Mouse (Mus musculus): ENCODE measurements around the gene Anks1b. TPM values are rescaled to one million over a fixed set of nuclear protein-coding genes. Genes with fewer than 3 reads are reported as not detected.

The Anks1b gene
- polyA plus RNA-seq, 1 experiment: 1.9 TPM

DNA sequence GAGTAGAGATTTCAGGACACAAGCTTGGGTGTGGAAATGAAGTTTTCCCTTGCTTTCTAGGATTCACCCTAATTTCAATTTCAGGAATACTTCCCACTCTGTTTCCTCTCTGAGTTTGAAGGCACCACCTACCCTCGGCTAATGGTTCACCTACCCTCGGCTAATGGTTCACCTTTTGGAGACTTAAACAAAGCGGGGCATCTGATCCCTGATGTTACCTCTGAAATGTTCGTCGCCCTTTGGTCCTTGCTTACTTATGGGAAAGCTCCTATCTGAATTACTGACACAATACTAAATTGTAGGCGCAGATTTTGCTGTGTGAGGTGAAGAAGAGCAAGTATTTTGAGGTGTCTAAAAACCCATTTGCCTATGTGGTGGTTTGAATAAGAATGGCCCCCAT is 22.4 kb upstream of the Anks1b start:
- Histone ChIP-seq H3K27me3 (ENCODE audit: control insufficient read depth, insufficient read depth, low read length) (no peaks in the 10 kb centered on the region), H3K27ac (ENCODE audit: control insufficient read depth, insufficient read depth, low read depth, low read length) (no peak overlapping the region), H3K36me3 (ENCODE audit: control insufficient read depth, insufficient read depth, low read length) (no peaks in the 10 kb centered on the region), H3K4me1 (ENCODE audit: control insufficient read depth, insufficient read depth, low read length) (no peaks in the 10 kb centered on the region), H3K4me3 (ENCODE audit: control insufficient read depth, low read depth, low read length) (no peak overlapping the region)
- TF ChIP-seq CTCF (IDR thresholded peaks at IDR 0.05; ENCODE audit: control insufficient read depth, insufficient read depth, insufficient replicate concordance, low read depth, low read length) (no peak), POLR2A (IDR thresholded peaks at IDR 0.05; ENCODE audit: control insufficient read depth, low read depth, low read length) (no peak)

DNA sequence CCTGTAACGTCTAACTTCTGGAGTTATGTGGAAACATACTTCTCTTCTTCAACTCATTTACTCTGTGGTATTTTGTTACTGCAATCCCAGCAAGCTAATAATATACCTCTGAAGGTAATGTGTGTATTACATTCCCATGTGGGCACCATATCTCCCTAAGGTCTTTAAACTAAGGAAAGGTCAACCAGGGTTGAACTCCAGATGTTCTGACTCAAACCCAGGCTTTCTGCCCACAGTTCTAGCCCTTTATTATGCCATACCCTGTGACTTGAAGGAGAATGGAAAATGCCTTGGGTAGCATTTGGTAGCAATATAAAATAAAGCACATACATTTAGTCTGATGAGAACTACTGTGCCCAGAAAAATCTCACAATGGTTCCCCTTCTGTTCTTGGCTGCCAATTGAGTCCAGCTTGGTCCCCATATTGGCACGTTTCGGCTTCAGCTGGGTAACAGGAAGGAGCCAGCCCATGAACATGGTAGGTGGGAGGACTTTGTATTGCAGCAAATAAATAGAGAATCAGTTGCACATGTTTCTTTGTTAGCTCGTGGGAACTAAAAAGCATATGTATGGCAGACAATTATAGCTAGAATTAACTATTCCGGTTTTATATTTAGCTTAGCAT is 17.9 kb upstream of the Anks1b start:
- no peak overlapping the region for H3K4me3 ChIP-seq (ENCODE audit: control insufficient read depth, low read depth, low read length)
- no peak for TF ChIP-seq POLR2A (IDR thresholded peaks at IDR 0.05; ENCODE audit: control insufficient read depth, low read depth, low read length)
- no peak for TF ChIP-seq CTCF (IDR thresholded peaks at IDR 0.05; ENCODE audit: control insufficient read depth, insufficient read depth, insufficient replicate concordance, low read depth, low read length)
- H3K36me3 ChIP-seq (ENCODE audit: control insufficient read depth, insufficient read depth, low read length): no peaks in the 10 kb centered on the region
- H3K27ac ChIP-seq (ENCODE audit: control insufficient read depth, insufficient read depth, low read depth, low read length): no peak overlapping the region
- no peaks in the 10 kb centered on the region for H3K27me3 ChIP-seq (ENCODE audit: control insufficient read depth, insufficient read depth, low read length)
- no peaks in the 10 kb centered on the region for H3K4me1 ChIP-seq (ENCODE audit: control insufficient read depth, insufficient read depth, low read length)

- Histone ChIP-seq H3K36me3 (ENCODE audit: control insufficient read depth, insufficient read depth, low read length) (no peaks in the 10 kb centered on the region), H3K4me1 (ENCODE audit: control insufficient read depth, insufficient read depth, low read length) (no peaks in the 10 kb centered on the region), H3K27ac (ENCODE audit: control insufficient read depth, insufficient read depth, low read depth, low read length) (no peak overlapping the region), H3K4me3 (ENCODE audit: control insufficient read depth, low read depth, low read length) (no peak overlapping the region), H3K27me3 (ENCODE audit: control insufficient read depth, insufficient read depth, low read length) (no peaks in the 10 kb centered on the region)
- no peak for TF ChIP-seq POLR2A (IDR thresholded peaks at IDR 0.05; ENCODE audit: control insufficient read depth, low read depth, low read length)
- no peak for TF ChIP-seq CTCF (IDR thresholded peaks at IDR 0.05; ENCODE audit: control insufficient read depth, insufficient read depth, insufficient replicate concordance, low read depth, low read length)
These were observed 17.0 kb upstream of the Anks1b start for GRCm38 (mm10) chr10:89856286-89856685.

GRCm38 (mm10) chr10:89868211-89868610 is 5.1 kb upstream of the Anks1b start:
- Histone ChIP-seq H3K4me3 (ENCODE audit: control insufficient read depth, low read depth, low read length) (no peak overlapping the region), H3K27ac (ENCODE audit: control insufficient read depth, insufficient read depth, low read depth, low read length) (no peak overlapping the region), H3K27me3 (ENCODE audit: control insufficient read depth, insufficient read depth, low read length) (no peaks in the 10 kb centered on the region), H3K36me3 (ENCODE audit: control insufficient read depth, insufficient read depth, low read length) (no peaks in the 10 kb centered on the region), H3K4me1 (ENCODE audit: control insufficient read depth, insufficient read depth, low read length) (no peaks in the 10 kb centered on the region; the same call in 1 of the 2 replicates)
- TF ChIP-seq CTCF (IDR thresholded peaks at IDR 0.05; ENCODE audit: control insufficient read depth, insufficient read depth, insufficient replicate concordance, low read depth, low read length) (no peak), POLR2A (IDR thresholded peaks at IDR 0.05; ENCODE audit: control insufficient read depth, low read depth, low read length) (no peak)

DNA sequence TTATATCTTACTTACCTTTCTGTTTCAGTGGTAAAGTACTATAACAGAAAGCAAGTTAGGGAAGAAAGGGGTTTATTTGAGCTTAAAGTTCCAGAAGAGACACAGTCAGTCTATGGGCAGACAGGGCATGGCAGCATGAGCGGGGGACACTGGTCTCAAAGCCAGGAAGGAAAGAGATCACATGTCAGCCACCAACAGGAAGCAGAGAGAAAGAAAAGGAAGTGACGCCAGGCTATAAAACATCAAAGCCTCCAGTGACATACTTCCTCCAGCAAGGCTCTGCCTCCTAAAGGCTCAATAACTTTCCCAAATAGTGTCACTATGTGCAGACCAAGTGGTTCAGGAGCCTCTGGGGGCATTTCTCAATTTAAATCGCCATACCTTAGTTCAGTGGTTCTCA is 4.5 kb upstream of the Anks1b start:
- no peak for TF ChIP-seq POLR2A (IDR thresholded peaks at IDR 0.05; ENCODE audit: control insufficient read depth, low read depth, low read length)
- TF ChIP-seq CTCF (IDR thresholded peaks at IDR 0.05; ENCODE audit: control insufficient read depth, insufficient read depth, insufficient replicate concordance, low read depth, low read length): no peak
- Histone ChIP-seq H3K27ac (ENCODE audit: control insufficient read depth, insufficient read depth, low read depth, low read length) (no peak overlapping the region), H3K4me1 (ENCODE audit: control insufficient read depth, insufficient read depth, low read length) (no peaks in the 10 kb centered on the region; the same call in 1 of the 2 replicates), H3K4me3 (ENCODE audit: control insufficient read depth, low read depth, low read length) (no peak overlapping the region), H3K27me3 (ENCODE audit: control insufficient read depth, insufficient read depth, low read length) (no peaks in the 10 kb centered on the region), H3K36me3 (ENCODE audit: control insufficient read depth, insufficient read depth, low read length) (no peaks in the 10 kb centered on the region)

DNA sequence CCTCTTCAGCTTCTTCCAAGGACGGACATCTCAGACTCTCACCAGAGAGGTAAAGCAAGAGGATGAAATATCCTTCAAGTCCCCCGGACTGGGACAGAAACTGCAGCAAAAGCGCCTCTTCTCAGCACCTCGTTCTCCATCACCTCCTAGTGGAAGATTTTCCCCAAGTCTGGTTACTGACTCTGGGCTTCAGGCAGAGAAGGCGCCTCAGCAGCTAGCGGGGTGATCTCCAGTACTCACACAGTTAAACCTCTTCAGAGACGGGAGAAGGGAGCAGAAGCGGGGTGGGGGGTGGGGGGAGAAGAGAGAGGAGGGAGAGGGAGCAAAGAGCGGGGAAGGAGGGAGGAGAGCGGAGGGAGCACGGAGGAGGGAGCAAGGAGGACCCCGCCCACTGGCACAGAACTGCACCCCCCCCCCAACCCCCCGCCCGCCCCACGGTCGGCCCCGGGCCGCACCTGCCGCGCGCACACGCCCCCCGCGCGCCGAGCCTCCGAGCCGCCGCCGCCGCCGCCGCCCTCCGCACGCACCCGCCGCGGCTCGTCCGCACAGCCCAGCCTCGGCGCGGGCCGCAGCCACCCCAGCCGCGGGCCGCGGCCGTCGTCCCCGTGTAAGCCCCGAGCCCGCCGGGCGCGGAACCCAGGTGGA is 686 bp upstream of the Anks1b start:
- Histone ChIP-seq H3K27ac (ENCODE audit: control insufficient read depth, insufficient read depth, low read depth, low read length) (no peak overlapping the region), H3K4me3 (ENCODE audit: control insufficient read depth, low read depth, low read length) (peak overlapping the region; percentile 66)
- TF ChIP-seq CTCF (IDR thresholded peaks at IDR 0.05; ENCODE audit: control insufficient read depth, insufficient read depth, insufficient replicate concordance, low read depth, low read length) (no peak), POLR2A (IDR thresholded peaks at IDR 0.05; ENCODE audit: control insufficient read depth, low read depth, low read length) (no peak)

DNA sequence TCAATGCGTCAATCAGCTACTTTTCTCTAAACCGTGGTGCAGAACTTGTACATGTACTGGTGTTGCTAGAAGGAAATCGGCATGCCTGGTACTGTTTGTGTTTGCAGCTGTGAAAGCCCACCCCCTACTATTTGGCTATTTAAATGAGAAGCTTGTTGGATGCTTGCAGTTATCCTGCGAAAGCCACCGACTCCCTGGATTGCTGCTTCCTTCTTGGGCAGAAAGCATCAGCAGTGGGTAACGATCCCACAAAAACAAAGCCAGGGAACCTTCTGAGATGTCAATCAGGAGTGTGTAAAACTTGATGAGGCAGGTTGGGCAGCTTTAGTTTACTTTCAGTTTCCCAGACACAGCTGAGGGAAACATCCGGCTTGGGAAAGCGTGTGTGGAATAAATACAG is 727 bp downstream of the Anks1b start:
- no peaks in the 10 kb centered on the region; the same call in none of the 2 replicates for H3K4me1 ChIP-seq (ENCODE audit: control insufficient read depth, insufficient read depth, low read length)
- H3K4me3 ChIP-seq (ENCODE audit: control insufficient read depth, low read depth, low read length): no peak overlapping the region
- no peak overlapping the region for H3K27ac ChIP-seq (ENCODE audit: control insufficient read depth, insufficient read depth, low read depth, low read length)
- no peaks in the 10 kb centered on the region for H3K27me3 ChIP-seq (ENCODE audit: control insufficient read depth, insufficient read depth, low read length)
- H3K36me3 ChIP-seq (ENCODE audit: control insufficient read depth, insufficient read depth, low read length): no peaks in the 10 kb centered on the region
- TF ChIP-seq CTCF (IDR thresholded peaks at IDR 0.05; ENCODE audit: control insufficient read depth, insufficient read depth, insufficient replicate concordance, low read depth, low read length) (no peak), POLR2A (IDR thresholded peaks at IDR 0.05; ENCODE audit: control insufficient read depth, low read depth, low read length) (no peak)

More for the DNA sequence above, 686 bp upstream of the Anks1b start:
- Histone ChIP-seq H3K36me3 (ENCODE audit: control insufficient read depth, insufficient read depth, low read length) (no peaks in the 10 kb centered on the region), H3K27me3 (ENCODE audit: control insufficient read depth, insufficient read depth, low read length) (no peaks in the 10 kb centered on the region), H3K4me1 (ENCODE audit: control insufficient read depth, insufficient read depth, low read length) (no peaks in the 10 kb centered on the region; the same call in none of the 2 replicates)

Measured in testis, adult 2 months (tissue).